Mouse (Mus musculus) bone marrow macrophage, adult 2 months (primary cell): Measurements from ENCODE around the gene Ypel3.

Source experiments
- CTCF ChIP-seq: IDR thresholded peaks from 2 replicates; pipeline ENCODE4 v1.5.1; 2012; ENCODE audit warnings: low read depth, mild to moderate bottlenecking, low read length, moderate library complexity
- POLR2A ChIP-seq: IDR thresholded peaks from 2 replicates; pipeline ENCODE4 v1.6.1; 2012; ENCODE audit warnings: mild to moderate bottlenecking, low read depth, low read length, borderline replicate concordance

- TF ChIP-seq CTCF (no peak; the same call in 1 of the 2 replicates), POLR2A (no peak)
Observed at GRCm38 (mm10) chr7:126796350-126796932, 19.7 kb downstream of the Ypel3 start.
